Mouse (Mus musculus) lung, postnatal 0 days (tissue): ENCODE measurements around the gene Ccdc96.

Source experiments
- CTCF ChIP-seq: IDR thresholded peaks from 2 replicates; pipeline ENCODE4 v1.5.1; 2016; ENCODE audit warnings: antibody characterized with exemption, mild to moderate bottlenecking
- EP300 ChIP-seq: IDR thresholded peaks from 2 replicates; pipeline ENCODE4 v1.6.1; 2016; ENCODE audit warnings: antibody characterized with exemption, mild to moderate bottlenecking, control low read depth

DNA sequence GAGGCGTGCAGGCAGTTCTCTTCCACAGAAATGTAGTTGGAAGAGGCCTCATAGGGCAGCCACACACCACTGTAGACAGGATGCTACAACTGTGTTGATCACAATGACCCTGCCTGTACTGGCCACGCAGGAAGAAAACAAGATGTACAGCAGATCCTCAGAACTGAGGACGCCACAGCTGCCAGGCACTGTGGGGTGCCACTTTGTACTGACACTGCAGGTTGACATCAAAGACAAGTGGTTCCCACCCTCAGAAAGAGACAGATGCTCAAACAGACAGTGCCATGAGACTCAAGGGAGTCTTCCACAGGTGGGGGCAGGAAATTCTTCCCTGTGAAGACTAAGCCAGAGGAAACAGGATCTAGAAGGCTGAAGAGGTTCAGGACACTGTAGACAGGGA is 35.4 kb downstream of the Ccdc96 start:
- TF ChIP-seq CTCF, result no peak
- no peak for TF ChIP-seq EP300
